Comparison of ENCODE assay signal across 14 mouse cellular contexts in the genomic region with DNA sequence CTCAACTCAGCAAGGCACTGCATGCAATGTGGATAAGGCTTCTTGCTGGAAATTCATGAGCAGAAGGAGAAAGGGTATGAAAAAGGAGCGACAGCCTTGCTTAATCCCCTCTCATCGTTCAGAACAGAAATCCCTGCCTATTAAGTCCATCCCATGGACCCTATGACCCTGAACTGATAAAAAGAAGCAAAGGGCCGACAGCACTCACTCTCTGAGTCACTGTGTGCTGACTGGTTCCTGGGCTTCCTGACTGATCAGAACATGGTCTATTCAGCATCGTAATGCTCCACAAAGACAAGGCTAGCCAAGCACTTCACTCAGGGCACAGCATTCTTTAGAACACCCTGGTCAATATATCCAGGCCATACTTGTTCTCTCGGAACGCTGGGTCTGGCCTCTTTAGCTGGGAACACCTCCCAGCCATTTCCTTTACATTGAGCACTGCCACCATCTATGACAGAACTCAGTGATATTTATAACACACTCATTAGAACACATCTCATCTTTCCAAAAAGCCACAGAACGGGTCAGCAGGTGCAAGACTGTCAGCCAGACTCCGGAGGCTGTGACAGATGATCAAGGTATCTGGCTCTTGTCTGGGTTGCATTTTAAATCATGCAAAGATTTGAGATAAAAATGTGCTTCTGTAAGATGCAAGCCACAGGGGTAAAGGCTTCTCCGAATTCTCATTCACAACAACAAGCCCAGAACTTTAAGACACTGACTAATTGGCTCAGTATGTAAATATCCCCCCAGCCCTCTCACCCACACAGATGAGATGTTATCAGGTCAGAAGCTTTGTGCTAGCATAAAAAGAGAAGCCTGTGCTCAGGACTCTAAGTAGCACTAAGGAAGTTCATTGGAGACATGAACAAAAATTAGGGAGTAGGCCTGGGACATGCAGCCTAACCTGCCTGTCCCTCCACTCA.
DNase-seq lines count a peak whose midpoint lies in the region; ATAC-seq and TF ChIP-seq lines count a peak whose summit lies in the region.
"Had no signal": no experiment of that assay in that cellular context is flagged by ENCODE, and none has a peak within 500 bp of the region (broad histone marks: within the 10 kb centered on the region; RNA-seq: fewer than 3 reads in every experiment).

No protein-coding gene starts in this region.

- no peaks in the 10 kb centered on the region for H3K27me3 ChIP-seq in midbrain, embryonic 13.5 days
- H3K27me3 ChIP-seq in midbrain, embryonic 11.5 days (ENCODE audit: control insufficient read depth, insufficient read depth, low read length): no peaks in the 10 kb centered on the region
- H3K27me3 ChIP-seq in myocyte (ENCODE audit: control insufficient read depth, insufficient read depth, insufficient read length): no peaks in the 10 kb centered on the region
- H3K27me3 ChIP-seq: heart, embryonic 12.5 days; neural tube, embryonic 12.5 days had no signal

- H3K27ac ChIP-seq in midbrain, embryonic 13.5 days: peak overlapping the region; percentile 20; the same call in 1 of the 2 replicates
- no peak overlapping the region for H3K27ac ChIP-seq in midbrain, embryonic 11.5 days (ENCODE audit: low read depth, low read length)
- H3K27ac ChIP-seq: limb, embryonic 10.5 days; neural tube, embryonic 12.5 days had no signal

- H3K9me3 ChIP-seq in midbrain, embryonic 13.5 days: no peaks in the 10 kb centered on the region
- no peaks in the 10 kb centered on the region for H3K9me3 ChIP-seq in midbrain, embryonic 11.5 days (ENCODE audit: control insufficient read depth, low read length)
- H3K9me3 ChIP-seq: heart, embryonic 12.5 days; limb, embryonic 10.5 days; neural tube, embryonic 12.5 days had no signal

- no peak for TF ChIP-seq POLR2A in myocyte (IDR thresholded peaks at IDR 0.05; ENCODE audit: insufficient read length, low read depth)

- 58% methylated on average over 9 of the region's 9 CpGs for WGBS in midbrain, embryonic 13.5 days
- WGBS in midbrain, embryonic 11.5 days: 65% methylated on average over 9 of the region's 9 CpGs

- H3K4me2 ChIP-seq in midbrain, embryonic 13.5 days (replicated peaks): no peak overlapping the region
- H3K4me2 ChIP-seq in midbrain, embryonic 11.5 days: no peak overlapping the region
- H3K4me2 ChIP-seq in myocyte (ENCODE audit: low read depth): peak overlapping the region; percentile 62
- H3K4me2 ChIP-seq: heart, embryonic 12.5 days; neural tube, embryonic 12.5 days had no signal

- peak; percentile 61 for DNase-seq in cerebellum, adult 11-12 months
- no peak for DNase-seq in cerebellum, adult 11 months
- no peak for DNase-seq in midbrain, embryonic 11.5 days (ENCODE audit: low spot score, missing footprints)
- DNase-seq in cerebellum, postnatal 36 days: peak; percentile 24 to 49
- no peak for DNase-seq in thymus, postnatal 0 days (ENCODE audit: low spot score)
- DNase-seq in kidney, postnatal 4 days: no peak
- DNase-seq: adrenal gland, postnatal 14 days; B cell, adult 2 months; lung, adult 18-20 months had no signal

- no peak overlapping the region for H3K9ac ChIP-seq in midbrain, embryonic 13.5 days (replicated peaks)
- no peak overlapping the region for H3K9ac ChIP-seq in midbrain, embryonic 11.5 days (ENCODE audit: low read length)
- H3K9ac ChIP-seq: heart, embryonic 12.5 days; neural tube, embryonic 12.5 days had no signal

- H3K4me3 ChIP-seq in midbrain, embryonic 13.5 days (replicated peaks): no peak overlapping the region
- no peak overlapping the region for H3K4me3 ChIP-seq in midbrain, embryonic 11.5 days (ENCODE audit: low read depth, low read length)
- H3K4me3 ChIP-seq in myocyte: no peak overlapping the region
- H3K4me3 ChIP-seq: heart, embryonic 12.5 days; limb, embryonic 10.5 days; neural tube, embryonic 12.5 days had no signal

- peak; percentile 56; the same call in 1 of the 2 replicates for ATAC-seq in midbrain, embryonic 13.5 days
- no peak for ATAC-seq in midbrain, embryonic 11.5 days (ENCODE audit: low FRiP score)

- no peak overlapping the region for H3ac ChIP-seq in myocyte (ENCODE audit: control insufficient read depth, insufficient read length)

- H3K36me3 ChIP-seq in midbrain, embryonic 13.5 days: no peaks in the 10 kb centered on the region
- H3K36me3 ChIP-seq in midbrain, embryonic 11.5 days (ENCODE audit: control insufficient read depth, insufficient read depth, low read length): no peaks in the 10 kb centered on the region
- H3K36me3 ChIP-seq in myocyte (ENCODE audit: control insufficient read depth, insufficient read depth): no peaks in the 10 kb centered on the region
- H3K36me3 ChIP-seq: heart, embryonic 12.5 days; neural tube, embryonic 12.5 days had no signal

- no peaks in the 10 kb centered on the region for H3K79me2 ChIP-seq in myocyte (ENCODE audit: control insufficient read depth, insufficient read depth)

- H3K4me1 ChIP-seq in midbrain, embryonic 13.5 days (replicated peaks): peaks cover 11% of the 10 kb centered on the region
- H3K4me1 ChIP-seq in midbrain, embryonic 11.5 days (ENCODE audit: control insufficient read depth, insufficient read depth, low read length): no peaks in the 10 kb centered on the region
- H3K4me1 ChIP-seq: neural tube, embryonic 12.5 days had no signal

TF ChIP-seq in myocyte, 11 proteins besides CTCF, POLR2A, EP300 and RAD21:
- TF ChIP-seq POLR2AphosphoS2 (IDR thresholded peaks at IDR 0.05; ENCODE audit: insufficient read length, low read depth) (no peak), MYOD1 (IDR thresholded peaks at IDR 0.05; ENCODE audit: control insufficient read depth in 1 of 3, insufficient read length in 2 of 3, low read depth in 2 of 3) (peak; percentile 26 to 84 (median 83)), SRF (IDR thresholded peaks at IDR 0.05; ENCODE audit: control insufficient read depth, insufficient read length, low read depth) (no peak), MYOG (IDR thresholded peaks at IDR 0.05; ENCODE audit: control insufficient read depth in 1 of 3, insufficient read depth in 1 of 3, insufficient read length in 2 of 3, low read depth in 2 of 3) (peak in 2 of 3 experiments; percentile 28 to 53), TCF12 (IDR thresholded peaks at IDR 0.05; ENCODE audit: insufficient read depth, poor library complexity, severe bottlenecking) (peak; percentile 47)

Comparison
In these comparisons a context has a peak if more than half of its experiments do, and no peak if none do; other contexts are left out.
1. DNase-seq: peak in cerebellum, adult 11-12 months (single experiment) and cerebellum, postnatal 36 days (2 of 2); none in cerebellum, adult 11 months (single experiment), midbrain, embryonic 11.5 days (single experiment), thymus, postnatal 0 days (single experiment) and kidney, postnatal 4 days (0 of 2).